Mouse (Mus musculus) thymus, adult 2 months (tissue): ENCODE data around the gene Olfr314.
"Not testable (repeated sequence)": the region's sequence is repeated elsewhere in the genome, so short reads cannot be mapped to it uniquely, and the experiment has no call there.

Source experiments
- CTCF ChIP-seq: fragments of 200-500 bp; IDR thresholded peaks from 2 replicates; pipeline ENCODE4 v1.5.1; 2012; ENCODE audit warnings: mild to moderate bottlenecking, control low read depth, low read length, moderate library complexity, borderline replicate concordance; ENCODE audit not compliant: control insufficient read depth, poor library complexity, insufficient read depth; ENCODE audit errors: extremely low read depth
- POLR2A ChIP-seq: fragments of 200-500 bp; IDR thresholded peaks from 2 replicates; pipeline ENCODE4 v1.6.1; 2012; ENCODE audit warnings: mild to moderate bottlenecking, low read length, control low read depth, moderate library complexity; ENCODE audit not compliant: control insufficient read depth, poor library complexity, insufficient read depth; ENCODE audit errors: extremely low read depth

DNA sequence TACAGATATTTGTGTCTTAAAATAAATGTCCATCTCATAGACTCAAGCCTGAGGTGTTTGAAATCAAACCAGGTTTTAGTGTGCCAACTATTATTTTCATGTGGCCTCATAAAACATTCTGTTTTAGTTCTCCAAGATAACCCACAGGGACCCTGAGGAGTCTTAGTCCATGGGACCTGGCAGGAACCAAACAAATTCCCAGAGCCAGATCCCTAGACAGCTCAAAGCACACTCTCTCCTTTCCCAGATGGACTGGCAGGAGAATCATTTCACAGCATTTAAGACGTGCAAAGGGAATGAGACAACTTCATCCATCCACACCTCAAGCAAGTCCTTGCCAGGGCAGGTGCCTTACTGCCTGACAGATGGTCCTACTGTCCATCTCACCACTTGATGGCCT is 31.9 kb downstream of the Olfr314 start, which contains the start of gene Olfr313:
- not testable (repeated sequence) for TF ChIP-seq CTCF, POLR2A
